Mouse (Mus musculus) midbrain, embryonic 16.5 days (tissue): ENCODE measurements around the gene Polr2l. TPM values are rescaled to one million over a fixed set of nuclear protein-coding genes. Genes with fewer than 3 reads are reported as not detected.

Experiments used
- ATAC-seq: fragments of 200-750 bp; cut with Nextera tagmentation; 2 replicates; pipeline ENCODE4 v1.8.0; 2017; ENCODE audit warnings: moderate TSS enrichment
- H3K27ac ChIP-seq: fragments of 300-500 bp; sonication (generic); 2 replicates; pipeline ENCODE4 v1.5.1; 2014; ENCODE audit warnings: mild to moderate bottlenecking, low read length, mixed read lengths
- H3K27me3 ChIP-seq: fragments of 300-500 bp; sonication (generic); 2 replicates; pipeline ENCODE4 v1.6.1; 2014; ENCODE audit warnings: low read depth, low read length, mixed read lengths; ENCODE audit not compliant: control insufficient read depth, insufficient read depth
- H3K36me3 ChIP-seq: fragments of 300-500 bp; sonication (generic); 2 replicates; pipeline ENCODE4 v1.6.1; 2014; ENCODE audit warnings: mild to moderate bottlenecking, low read length, moderate library complexity, mixed read lengths; ENCODE audit not compliant: control insufficient read depth, insufficient read depth
- H3K4me1 ChIP-seq: fragments of 300-500 bp; sonication (generic); 2 replicates; pipeline ENCODE4 v1.6.1; 2014; ENCODE audit warnings: mild to moderate bottlenecking, low read length, mixed read lengths; ENCODE audit not compliant: control insufficient read depth, insufficient read depth
- H3K4me2 ChIP-seq: fragments of 300-500 bp; sonication (generic); 2 replicates; pipeline ENCODE4 v1.6.1; 2014; ENCODE audit warnings: mild to moderate bottlenecking, low read length, mixed read lengths
- H3K4me3 ChIP-seq: fragments of 300-500 bp; sonication (generic); 2 replicates; pipeline ENCODE4 v1.5.1; 2014; ENCODE audit warnings: low read depth, mild to moderate bottlenecking, low read length, moderate library complexity, mixed read lengths
- H3K9ac ChIP-seq: fragments of 300-500 bp; sonication (generic); 2 replicates; pipeline ENCODE4 v1.6.1; 2014; ENCODE audit warnings: low read depth, low read length, mixed read lengths
- H3K9me3 ChIP-seq: fragments of 300-500 bp; sonication (generic); replicated peaks from 2 replicates; pipeline ENCODE4 v1.6.1; 2014; ENCODE audit warnings: mild to moderate bottlenecking, low read length, mixed read lengths; ENCODE audit not compliant: control insufficient read depth, poor library complexity, severe bottlenecking
- WGBS: fragments of 180-500 bp; shearing (Covaris S2); extraction: QIAGEN DNeasy Blood & Tissue Kit; methylation state at CpG from one replicate; pipeline ENCODE4 v1.1.7; 2014; 5-methylcytosine and 5-hydroxymethylcytosine counted together
- polyA plus RNA-seq: library from polyadenylated mRNA; unstranded; fragments of >200 nt; fragmentation: Nextera tagmentation; extraction: Ambion mirVana; gene quantifications from 2 replicates; pipeline ENCODE4 v1.2.1, GENCODE M21; 2015

The Polr2l gene
- polyA plus RNA-seq, 1 experiment from 2014 or later: 74.0 TPM

GRCm38 (mm10) chr7:141472763-141473162 is 2.2 kb downstream of the Polr2l start:
- Histone ChIP-seq H3K27ac (no peak overlapping the region), H3K9ac (no peak overlapping the region), H3K4me2 (no peak overlapping the region), H3K27me3 (peaks cover 12% of the 10 kb centered on the region), H3K36me3 (peaks cover 11% of the 10 kb centered on the region), H3K4me1 (peaks cover 42% of the 10 kb centered on the region), H3K4me3 (no peak overlapping the region), H3K9me3 (no peaks in the 10 kb centered on the region)
- ATAC-seq: no peak
- 91% methylated on average over 6 of the region's 6 CpGs for WGBS

GRCm38 (mm10) chr7:141472226-141472625 is 2.7 kb downstream of the Polr2l start:
- WGBS: 85% methylated on average over 6 of the region's 6 CpGs
- H3K9ac ChIP-seq: no peak overlapping the region
- no peak overlapping the region for H3K27ac ChIP-seq
- H3K4me2 ChIP-seq: no peak overlapping the region
- H3K9me3 ChIP-seq: no peaks in the 10 kb centered on the region
- no peak overlapping the region for H3K4me3 ChIP-seq
- ATAC-seq: no peak
- peaks cover 11% of the 10 kb centered on the region for H3K36me3 ChIP-seq
- H3K4me1 ChIP-seq: peaks cover 42% of the 10 kb centered on the region
- peaks cover 11% of the 10 kb centered on the region for H3K27me3 ChIP-seq

GRCm38 (mm10) chr7:141471236-141471635 is 3.7 kb downstream of the Polr2l start:
- Histone ChIP-seq H3K9ac (no peak overlapping the region), H3K27ac (no peak overlapping the region), H3K4me2 (no peak overlapping the region), H3K4me3 (no peak overlapping the region), H3K4me1 (peaks cover 44% of the 10 kb centered on the region), H3K36me3 (peaks cover 11% of the 10 kb centered on the region), H3K9me3 (no peaks in the 10 kb centered on the region), H3K27me3 (peaks cover 10% of the 10 kb centered on the region)
- ATAC-seq: no peak
- WGBS: 94% methylated on average over 1 of the region's 1 CpGs

- H3K9ac ChIP-seq: no peak overlapping the region
- no peaks in the 10 kb centered on the region for H3K9me3 ChIP-seq
- 95% methylated on average over 10 of the region's 10 CpGs for WGBS
- H3K27ac ChIP-seq: no peak overlapping the region
- no peak for ATAC-seq
- no peak overlapping the region for H3K4me2 ChIP-seq
- no peak overlapping the region for H3K4me3 ChIP-seq
- peaks cover 13% of the 10 kb centered on the region for H3K27me3 ChIP-seq
- peaks cover 11% of the 10 kb centered on the region for H3K36me3 ChIP-seq
- H3K4me1 ChIP-seq: peaks cover 40% of the 10 kb centered on the region
These were observed 4.3 kb downstream of the Polr2l start for GRCm38 (mm10) chr7:141470637-141470944.

- Histone ChIP-seq H3K27ac (no peak overlapping the region), H3K27me3 (peaks cover 18% of the 10 kb centered on the region), H3K4me3 (no peak overlapping the region), H3K4me1 (peaks cover 40% of the 10 kb centered on the region), H3K36me3 (peaks cover 11% of the 10 kb centered on the region), H3K4me2 (peak overlapping the region; percentile 66; the same call in 1 of the 2 replicates), H3K9ac (no peak overlapping the region), H3K9me3 (no peaks in the 10 kb centered on the region)
- ATAC-seq: no peak
- WGBS: 88% methylated on average over 18 of the region's 18 CpGs
These were observed 4.9 kb downstream of the Polr2l start for GRCm38 (mm10) chr7:141469901-141470636.

- Histone ChIP-seq H3K27ac (peak overlapping the region; percentile 82), H3K4me2 (peak overlapping the region; percentile 66), H3K27me3 (peaks cover 25% of the 10 kb centered on the region), H3K9ac (peak overlapping the region; percentile 86), H3K4me1 (peaks cover 44% of the 10 kb centered on the region), H3K4me3 (peak overlapping the region; percentile 56; the same call in 1 of the 2 replicates), H3K36me3 (peaks cover 11% of the 10 kb centered on the region), H3K9me3 (no peaks in the 10 kb centered on the region)
- WGBS: 55% methylated on average over 6 of the region's 6 CpGs
- ATAC-seq: no peak
These were observed 5.6 kb downstream of the Polr2l start for GRCm38 (mm10) chr7:141469352-141469751.

GRCm38 (mm10) chr7:141468522-141469211 is 6.3 kb downstream of the Polr2l start:
- H3K9ac ChIP-seq: peak overlapping the region; percentile 86
- H3K4me3 ChIP-seq: peak overlapping the region; percentile 56
- ATAC-seq: peak; percentile 74

GRCm38 (mm10) chr7:141468164-141468521 is 6.8 kb downstream of the Polr2l start:
- no peaks in the 10 kb centered on the region for H3K9me3 ChIP-seq
- H3K4me1 ChIP-seq: peaks cover 33% of the 10 kb centered on the region
- H3K4me3 ChIP-seq: peak overlapping the region; percentile 56
- 22% methylated on average over 5 of the region's 5 CpGs for WGBS
- H3K36me3 ChIP-seq: peaks cover 11% of the 10 kb centered on the region
- no peak for ATAC-seq
- peak overlapping the region; percentile 82 for H3K27ac ChIP-seq
- H3K4me2 ChIP-seq: peak overlapping the region; percentile 66
- peak overlapping the region; percentile 86 for H3K9ac ChIP-seq
- H3K27me3 ChIP-seq: peaks cover 38% of the 10 kb centered on the region

More at GRCm38 (mm10) chr7:141468522-141469211, 6.3 kb downstream of the Polr2l start:
- Histone ChIP-seq H3K27ac (peak overlapping the region; percentile 82), H3K27me3 (peaks cover 32% of the 10 kb centered on the region), H3K4me1 (peaks cover 37% of the 10 kb centered on the region), H3K36me3 (peaks cover 11% of the 10 kb centered on the region), H3K4me2 (peak overlapping the region; percentile 66), H3K9me3 (no peaks in the 10 kb centered on the region)
- 18% methylated on average over 8 of the region's 8 CpGs for WGBS
